Mouse (Mus musculus): ENCODE data around the gene Gm10130.
"Not testable (repeated sequence)": the region's sequence is repeated elsewhere in the genome, so short reads cannot be mapped to it uniquely, and the experiment has no call there.

Gene Gm10130

GRCm38 (mm10) chr2:150323402-150323801 lies at the start of gene Gm10130:
Gene Gm10130, plus strand, starts transcription at chr2:150323702.
- DNase-seq (ENCODE audit: low read depth, low spot score) = no peak

GRCm38 (mm10) chr2:150293669-150294068 lies 29.8 kb upstream of the Gm10130 start:
- DNase-seq (ENCODE audit: low read depth, low spot score) = no peak

GRCm38 (mm10) chr2:150299096-150299495 lies 24.4 kb upstream of the Gm10130 start:
- DNase-seq (ENCODE audit: low read depth, low spot score) = no peak

DNA sequence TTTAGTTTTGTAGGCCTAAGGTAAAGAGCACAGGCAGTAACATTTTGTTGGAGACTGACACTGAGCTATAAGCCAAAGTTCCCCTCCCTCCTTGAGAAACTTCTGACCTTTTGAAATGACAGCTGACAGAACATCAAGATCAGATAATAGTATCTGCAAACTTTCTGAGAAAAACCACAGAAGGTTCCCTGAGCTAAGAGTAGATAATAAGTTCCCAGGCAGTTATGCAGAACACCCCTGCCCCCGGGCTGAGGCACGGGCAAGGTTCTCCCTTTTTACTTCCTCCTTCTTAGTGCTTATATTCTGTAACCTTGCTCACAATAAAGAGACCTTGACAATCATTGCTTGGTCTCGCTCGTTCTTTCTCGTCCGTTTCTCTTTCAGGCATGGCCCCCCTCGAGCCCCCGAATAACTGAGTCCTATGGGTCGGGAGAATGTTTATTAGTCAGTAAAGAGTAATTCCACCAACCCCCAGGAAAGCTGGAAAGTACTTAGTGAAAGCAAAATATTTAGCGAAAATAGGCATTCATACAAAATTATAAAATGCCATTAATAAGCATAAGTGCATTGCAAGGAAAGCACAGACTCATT lies 16.2 kb upstream of the Gm10130 start:
- no peak for DNase-seq (ENCODE audit: low read depth, low spot score)

DNA sequence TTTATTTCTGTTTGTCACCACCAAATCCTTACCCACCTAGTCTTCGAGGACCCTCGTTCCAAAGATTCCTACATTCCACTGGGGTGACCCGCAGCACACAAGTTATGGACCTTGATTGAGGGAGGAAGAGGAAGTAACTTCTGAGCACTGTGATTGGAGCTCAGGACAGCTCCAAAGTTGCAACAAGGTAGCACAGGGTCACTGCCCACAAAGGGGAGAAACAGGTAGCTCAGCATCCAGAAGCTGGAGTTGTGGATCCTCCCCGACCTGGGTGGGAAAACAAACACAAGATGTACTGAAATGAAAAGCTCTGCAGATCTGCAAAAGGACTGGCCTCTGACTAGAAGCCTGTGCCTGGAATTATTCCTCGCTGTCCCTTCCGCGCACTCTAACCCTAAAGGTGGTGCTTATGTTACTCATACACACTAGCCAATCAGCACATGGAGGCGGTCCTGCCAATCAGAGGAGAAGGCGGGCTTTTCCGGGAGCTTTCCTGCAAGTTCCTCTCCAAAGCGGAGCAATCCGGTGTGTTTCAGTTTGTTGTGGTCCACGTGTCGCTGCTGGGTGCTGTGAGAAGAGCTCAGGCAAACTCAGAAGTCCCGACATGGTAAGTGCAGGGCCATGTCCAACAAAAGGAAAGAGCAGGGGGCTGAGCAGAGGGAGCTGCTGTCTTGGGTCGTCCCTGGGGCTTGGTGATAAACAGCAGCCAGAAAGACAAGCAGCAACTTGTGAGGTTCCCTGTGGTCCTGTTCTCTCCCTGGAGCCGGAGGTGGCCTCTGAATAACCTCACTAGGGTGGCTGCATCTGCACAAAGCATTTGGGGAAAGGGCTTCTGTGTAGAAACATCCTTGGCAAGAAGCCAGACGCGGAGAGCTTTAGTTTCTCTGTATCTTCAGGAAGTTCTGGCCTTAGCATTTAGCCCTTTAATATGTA lies 12.3 kb upstream of the Gm10130 start:
- peak; percentile 78 for DNase-seq (ENCODE audit: low read depth, low spot score)

DNA sequence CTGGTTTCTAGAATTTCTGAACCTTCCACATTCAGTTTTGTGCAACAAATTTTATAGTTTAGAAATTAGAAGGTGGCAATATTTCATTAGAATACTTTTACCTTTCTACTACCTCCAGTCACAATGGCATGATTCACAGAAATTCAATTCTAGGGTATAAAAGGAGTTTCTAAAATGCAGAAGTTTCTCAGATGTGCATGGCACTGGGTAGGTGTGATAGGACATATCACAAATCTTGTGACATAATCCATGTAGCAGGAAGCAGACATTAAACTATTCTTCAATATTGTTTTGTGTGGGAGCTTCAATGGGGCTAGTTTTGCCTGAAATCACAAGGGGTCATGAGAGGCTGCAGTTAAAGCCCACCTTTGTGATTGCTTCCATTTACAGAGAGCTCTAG lies 7.4 kb upstream of the Gm10130 start:
- DNase-seq (ENCODE audit: low read depth, low spot score) = no peak

- DNase-seq (ENCODE audit: low read depth, low spot score) = no peak
Measured at GRCm38 (mm10) chr2:150318973-150319372, 4.5 kb upstream of the Gm10130 start.

GRCm38 (mm10) chr2:150357136-150357535 lies 33.6 kb downstream of the Gm10130 start:
- not testable (repeated sequence) for DNase-seq (ENCODE audit: low read depth, low spot score)

DNA sequence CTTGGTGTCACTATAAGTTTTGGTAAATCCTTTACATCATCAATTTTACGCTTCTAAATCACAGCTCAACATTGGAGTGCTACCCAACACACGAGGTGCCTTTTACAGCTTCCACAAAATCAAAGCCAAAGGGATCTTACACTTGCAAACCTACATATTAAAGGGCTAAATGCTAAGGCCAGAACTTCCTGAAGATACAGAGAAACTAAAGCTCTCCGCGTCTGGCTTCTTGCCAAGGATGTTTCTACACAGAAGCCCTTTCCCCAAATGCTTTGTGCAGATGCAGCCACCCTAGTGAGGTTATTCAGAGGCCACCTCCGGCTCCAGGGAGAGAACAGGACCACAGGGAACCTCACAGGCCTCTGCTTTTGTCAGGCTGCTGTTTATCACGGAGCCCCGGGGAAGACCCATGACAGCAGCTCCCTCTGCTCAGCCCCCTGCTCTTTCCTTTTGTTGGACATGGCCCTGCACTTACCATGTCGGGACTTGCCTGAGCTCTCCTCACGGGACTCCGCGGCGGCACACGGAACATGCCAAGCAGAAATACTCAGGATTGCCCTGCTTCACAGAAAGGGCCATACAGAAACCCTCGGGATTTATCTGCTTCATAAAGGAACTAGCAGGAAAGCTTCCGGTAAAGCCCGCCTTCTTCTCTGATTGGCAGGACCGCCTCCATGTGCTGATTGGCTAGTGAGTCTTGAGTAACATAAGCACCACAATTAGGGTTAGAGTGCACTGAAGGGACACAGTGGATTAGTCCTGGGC lies 38.8 kb downstream of the Gm10130 start, which contains the start of gene 3300002I08Rik:
Gene 3300002I08Rik (minus strand): TSS at position 653 of the 765 bp plus-strand sequence.
- peak; percentile 56 for DNase-seq (ENCODE audit: low read depth, low spot score)

DNA sequence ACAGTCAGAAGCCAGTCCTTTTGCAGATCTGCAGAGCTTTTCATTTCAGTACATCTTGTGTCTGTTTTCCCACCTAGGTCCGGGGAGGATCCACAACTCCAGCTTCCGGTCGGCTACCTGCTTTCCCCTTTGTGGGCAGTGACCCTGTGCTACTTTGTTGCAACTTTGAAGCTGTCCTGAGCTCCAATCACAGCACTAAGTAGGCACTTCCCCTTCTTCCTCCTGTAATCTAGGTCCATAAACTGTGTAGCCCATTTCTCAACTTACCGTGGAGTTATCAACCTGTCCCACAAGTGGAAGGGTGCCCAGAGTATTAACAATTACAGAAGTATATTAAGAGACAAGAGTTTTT lies 39.4 kb downstream of the Gm10130 start:
- no peak for DNase-seq (ENCODE audit: low read depth, low spot score)

DNA sequence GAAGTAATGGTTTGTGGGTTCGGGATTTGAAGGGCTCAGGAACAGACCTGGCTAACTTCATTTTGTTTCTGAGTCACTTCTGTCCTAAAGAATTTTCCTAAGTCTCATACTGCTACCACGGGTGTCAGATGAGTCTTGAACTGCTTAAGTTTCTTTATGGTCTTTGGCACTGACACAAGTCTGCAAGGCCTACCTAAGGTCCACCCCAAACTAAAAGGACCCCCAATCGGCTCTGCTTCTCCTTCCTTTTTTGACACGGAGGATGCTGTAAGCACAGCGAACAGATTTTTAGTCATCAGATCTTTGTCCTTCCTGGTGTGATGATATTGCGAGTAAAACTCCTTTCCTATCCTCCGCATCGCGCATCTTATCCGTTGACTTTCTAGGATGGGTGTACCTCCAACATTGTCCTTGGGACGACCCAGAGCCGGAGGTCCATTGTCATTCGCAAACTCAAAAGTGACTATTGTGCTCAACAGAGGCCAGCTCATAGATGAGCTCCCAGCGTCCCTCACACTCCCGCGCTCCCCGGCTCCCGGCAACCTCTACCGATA lies 62.1 kb downstream of the Gm10130 start:
- DNase-seq (ENCODE audit: low read depth, low spot score) = not testable (repeated sequence)

DNA sequence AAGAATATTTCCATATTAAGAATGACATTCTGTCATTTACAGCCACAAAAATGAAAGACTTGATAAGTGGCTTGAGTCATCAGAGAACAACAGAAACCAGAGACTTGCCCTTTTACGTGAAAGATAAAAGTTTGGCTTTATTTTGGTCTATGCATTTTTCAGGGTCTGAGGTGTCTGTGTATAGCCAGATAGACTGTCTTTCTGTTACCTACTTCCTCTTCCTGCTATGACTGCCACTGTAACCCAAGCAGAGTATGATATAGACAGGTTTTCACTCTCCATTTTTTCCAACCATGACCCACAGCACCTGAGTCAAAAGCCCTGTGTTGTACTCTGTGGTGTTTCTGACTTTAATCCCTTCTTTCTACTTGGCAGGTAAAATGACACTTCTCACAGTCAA lies 66.7 kb downstream of the Gm10130 start:
- DNase-seq (ENCODE audit: low read depth, low spot score) = no peak

- DNase-seq (ENCODE audit: low read depth, low spot score) = not testable (repeated sequence)
Measured at GRCm38 (mm10) chr2:150412146-150412545, 88.6 kb downstream of the Gm10130 start.
